Mouse (Mus musculus) heart, adult 18-20 months (tissue): ENCODE data around the gene Stat5b. TPM values are rescaled to one million over a fixed set of nuclear protein-coding genes. Genes with fewer than 3 reads are reported as not detected.

Source experiments
- DNase-seq, 2 experiments: peaks; one replicate each; pipeline ENCODE4 v3.0.0; 2021 to 2022; ENCODE audit warnings: mixed read lengths in 1 of 2
- total RNA-seq, 2 experiments: library from RNA; stranded (reverse); gene quantifications; 2 replicates each; pipeline ENCODE4 v1.2.3; 2021

Gene Stat5b
- total RNA-seq, 2 experiments from 2014 or later = 55.0 to 60.1 TPM

- DNase-seq = peak; percentile 92 to 95
Measured at GRCm38 (mm10) chr11:100770646-100771408, 79.7 kb downstream of the Stat5b start, which contains the start of gene Ghdc. TSS of gene Ghdc (minus strand) at chr11:100770957.

- no peak for DNase-seq
Measured at GRCm38 (mm10) chr11:100769980-100770379, 80.5 kb downstream of the Stat5b start.

- no peak for DNase-seq
Measured at GRCm38 (mm10) chr11:100767871-100768270, 82.7 kb downstream of the Stat5b start.

GRCm38 (mm10) chr11:100766726-100767125 is 83.8 kb downstream of the Stat5b start:
- DNase-seq = no peak

- DNase-seq = no peak
Measured at GRCm38 (mm10) chr11:100762831-100763230, 87.7 kb downstream of the Stat5b start, which contains the start of gene Hcrt. TSS of gene Hcrt (minus strand) at chr11:100762931.

- DNase-seq = peak; percentile 87 to 93
Measured at GRCm38 (mm10) chr11:100761547-100762045, 88.9 kb downstream of the Stat5b start.

- peak; percentile 22 to 55 for DNase-seq
Measured at GRCm38 (mm10) chr11:100759611-100760233, 90.8 kb downstream of the Stat5b start, which contains the start of gene Kcnh4. TSS of gene Kcnh4 (minus strand) at chr11:100759942.

- peak in 1 of 2 experiments; percentile 63 for DNase-seq
Measured at GRCm38 (mm10) chr11:100758707-100759610, 91.6 kb downstream of the Stat5b start.

GRCm38 (mm10) chr11:100757566-100757965 is 93.0 kb downstream of the Stat5b start:
- DNase-seq = no peak

- DNase-seq = no peak
Measured at GRCm38 (mm10) chr11:100756476-100756875, 94.0 kb downstream of the Stat5b start.

GRCm38 (mm10) chr11:100754693-100755057 is 95.8 kb downstream of the Stat5b start:
- no peak for DNase-seq

GRCm38 (mm10) chr11:100754021-100754692 is 96.4 kb downstream of the Stat5b start:
- no peak for DNase-seq

GRCm38 (mm10) chr11:100752294-100752693 is 98.2 kb downstream of the Stat5b start:
- no peak for DNase-seq

GRCm38 (mm10) chr11:100750127-100750526 is 100.4 kb downstream of the Stat5b start:
- no peak for DNase-seq

- DNase-seq = no peak
Measured at GRCm38 (mm10) chr11:100749469-100749868, 101.1 kb downstream of the Stat5b start.

- no peak for DNase-seq
Measured at GRCm38 (mm10) chr11:100748620-100749019, 101.9 kb downstream of the Stat5b start.

- no peak for DNase-seq
Measured at GRCm38 (mm10) chr11:100747114-100747513, 103.4 kb downstream of the Stat5b start.

GRCm38 (mm10) chr11:100746546-100746945 is 104.0 kb downstream of the Stat5b start:
- no peak for DNase-seq

- peak; percentile 36 to 74 for DNase-seq
Measured at GRCm38 (mm10) chr11:100745085-100745484, 105.4 kb downstream of the Stat5b start.

- peak; percentile 54 to 65 for DNase-seq
Measured at GRCm38 (mm10) chr11:100741348-100741747, 109.2 kb downstream of the Stat5b start.

- DNase-seq = no peak
Measured at GRCm38 (mm10) chr11:100738749-100739148, 111.8 kb downstream of the Stat5b start.
